Mouse (Mus musculus): ENCODE measurements around the gene Xpr1. TPM values are rescaled to one million over a fixed set of nuclear protein-coding genes. Genes with fewer than 3 reads are reported as not detected.

The Xpr1 gene
- polyA plus RNA-seq, 1 experiment from 2014 or later: 2.3 TPM

DNA sequence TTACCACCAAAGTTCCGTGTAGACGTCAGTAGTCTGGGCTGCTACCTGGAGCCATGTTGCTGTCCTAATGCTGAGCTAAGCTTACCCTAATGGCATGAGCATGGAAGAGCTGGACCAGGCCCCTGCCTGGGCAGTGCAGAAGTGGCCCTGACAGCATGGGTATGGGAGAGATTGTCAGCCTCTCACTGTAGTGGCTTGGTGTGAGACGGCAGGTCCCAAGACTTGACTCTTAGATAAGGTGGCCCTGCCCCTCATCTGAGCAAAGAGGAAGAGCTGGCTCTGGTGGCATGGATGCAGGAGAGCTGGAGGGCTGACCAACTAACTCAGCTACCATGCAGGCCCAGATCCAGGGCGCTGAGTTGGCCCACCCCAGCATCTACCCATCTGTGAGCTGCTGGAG, 79.9 kb downstream of the Xpr1 start:
- ATAC-seq (peak; percentile 35; the same call in 1 of the 2 replicates), DNase-seq (no peak)
- Histone ChIP-seq H3K36me3 (replicated peaks; ENCODE audit: insufficient read depth, low read length) (no peaks in the 10 kb centered on the region), H3K27me3 (ENCODE audit: insufficient read depth, low read length) (no peaks in the 10 kb centered on the region), H3K27ac (ENCODE audit: low read depth) (no peak overlapping the region), H3K4me2 (ENCODE audit: low read depth, low read length) (no peak overlapping the region), H3K9ac (replicated peaks) (no peak overlapping the region), H3K4me1 (ENCODE audit: insufficient read depth) (0 out of 2 replicates have a peak, but pooled peaks cover 3% of the 10 kb centered on the region), H3K4me3 (ENCODE audit: low read depth, low read length) (no peak overlapping the region), H3K9me3 (ENCODE audit: low read length) (no peaks in the 10 kb centered on the region)
- 71% methylated on average over 4 of the region's 4 CpGs for WGBS (ENCODE audit: insufficient replicate concordance)
- no peak for TF ChIP-seq CTCF (IDR thresholded peaks at IDR 0.05; ENCODE audit: low read depth)
- TF ChIP-seq EP300 (IDR thresholded peaks at IDR 0.05; ENCODE audit: low read depth): no peak

- Histone ChIP-seq H3K27me3 (ENCODE audit: insufficient read depth, low read length) (no peaks in the 10 kb centered on the region), H3K9me3 (ENCODE audit: low read length) (no peaks in the 10 kb centered on the region), H3K4me3 (ENCODE audit: low read depth, low read length) (no peak overlapping the region), H3K36me3 (replicated peaks; ENCODE audit: insufficient read depth, low read length) (peaks cover 4% of the 10 kb centered on the region), H3K9ac (replicated peaks) (no peak overlapping the region), H3K4me1 (ENCODE audit: insufficient read depth) (0 out of 2 replicates have a peak, but pooled peaks cover 3% of the 10 kb centered on the region), H3K27ac (ENCODE audit: low read depth) (no peak overlapping the region), H3K4me2 (ENCODE audit: low read depth, low read length) (no peak overlapping the region)
- no peak for TF ChIP-seq CTCF (IDR thresholded peaks at IDR 0.05; ENCODE audit: low read depth)
- TF ChIP-seq EP300 (IDR thresholded peaks at IDR 0.05; ENCODE audit: low read depth): no peak
- ATAC-seq: no peak
- DNase-seq: no peak
- WGBS (ENCODE audit: insufficient replicate concordance): 61% methylated on average over 6 of the region's 6 CpGs
Observed at GRCm38 (mm10) chr1:155335963-155336362, 81.3 kb downstream of the Xpr1 start.

GRCm38 (mm10) chr1:155322183-155322582, 95.0 kb downstream of the Xpr1 start:
- no peaks in the 10 kb centered on the region for H3K27me3 ChIP-seq (ENCODE audit: insufficient read depth, low read length)
- ATAC-seq (no peak), DNase-seq (no peak)
- no peak overlapping the region for H3K27ac ChIP-seq (ENCODE audit: low read depth)
- no peak overlapping the region for H3K4me3 ChIP-seq (ENCODE audit: low read depth, low read length)
- H3K4me1 ChIP-seq (ENCODE audit: insufficient read depth): 0 out of 2 replicates have a peak, but pooled peaks cover 3% of the 10 kb centered on the region
- H3K9me3 ChIP-seq (ENCODE audit: low read length): no peaks in the 10 kb centered on the region
- H3K4me2 ChIP-seq (ENCODE audit: low read depth, low read length): no peak overlapping the region
- no peak overlapping the region for H3K9ac ChIP-seq (replicated peaks)
- no peak for TF ChIP-seq EP300 (IDR thresholded peaks at IDR 0.05; ENCODE audit: low read depth)
- TF ChIP-seq CTCF (IDR thresholded peaks at IDR 0.05; ENCODE audit: low read depth): no peak
- 46% methylated on average over 1 of the region's 1 CpGs for WGBS (ENCODE audit: insufficient replicate concordance)
- H3K36me3 ChIP-seq (replicated peaks; ENCODE audit: insufficient read depth, low read length): peaks cover 6% of the 10 kb centered on the region

GRCm38 (mm10) chr1:155320091-155320833, 97.0 kb downstream of the Xpr1 start:
- Histone ChIP-seq H3K9ac (replicated peaks) (no peak overlapping the region), H3K36me3 (replicated peaks; ENCODE audit: insufficient read depth, low read length) (peaks cover 2% of the 10 kb centered on the region), H3K4me1 (ENCODE audit: insufficient read depth) (0 out of 2 replicates have a peak, but pooled peaks cover 3% of the 10 kb centered on the region), H3K4me2 (ENCODE audit: low read depth, low read length) (peak overlapping the region; percentile 36; the same call in 1 of the 2 replicates), H3K9me3 (ENCODE audit: low read length) (no peaks in the 10 kb centered on the region), H3K27me3 (ENCODE audit: insufficient read depth, low read length) (no peaks in the 10 kb centered on the region), H3K27ac (ENCODE audit: low read depth) (no peak overlapping the region), H3K4me3 (ENCODE audit: low read depth, low read length) (no peak overlapping the region)
- DNase-seq: no peak
- ATAC-seq: peak; percentile 23; the same call in 1 of the 2 replicates
- WGBS (ENCODE audit: insufficient replicate concordance): 53% methylated on average over 7 of the region's 7 CpGs
- TF ChIP-seq EP300 (IDR thresholded peaks at IDR 0.05; ENCODE audit: low read depth): peak; percentile 79
- no peak for TF ChIP-seq CTCF (IDR thresholded peaks at IDR 0.05; ENCODE audit: low read depth)

DNA sequence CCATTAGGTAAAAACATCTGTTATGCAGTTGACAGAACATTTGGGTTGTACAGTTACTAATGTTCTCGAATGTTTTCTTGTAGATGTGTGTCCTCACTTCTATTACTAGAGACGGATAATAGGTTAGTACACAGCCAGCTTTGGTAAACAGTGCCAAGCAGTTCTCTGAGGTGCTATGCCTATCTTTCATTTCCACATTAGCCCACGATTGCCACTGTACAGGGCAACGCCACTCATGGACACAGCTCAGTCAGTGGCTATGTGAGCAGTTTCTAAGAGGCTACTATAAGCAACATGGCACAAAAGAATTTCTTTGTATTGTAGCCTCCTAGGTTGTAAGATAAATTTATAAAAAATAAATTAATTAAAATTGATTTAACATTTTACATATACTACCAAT, 97.7 kb downstream of the Xpr1 start:
- Histone ChIP-seq H3K36me3 (replicated peaks; ENCODE audit: insufficient read depth, low read length) (peaks cover 2% of the 10 kb centered on the region), H3K4me3 (ENCODE audit: low read depth, low read length) (no peak overlapping the region), H3K9ac (replicated peaks) (no peak overlapping the region), H3K27me3 (ENCODE audit: insufficient read depth, low read length) (no peaks in the 10 kb centered on the region), H3K9me3 (ENCODE audit: low read length) (no peaks in the 10 kb centered on the region), H3K4me2 (ENCODE audit: low read depth, low read length) (no peak overlapping the region), H3K27ac (ENCODE audit: low read depth) (no peak overlapping the region), H3K4me1 (ENCODE audit: insufficient read depth) (0 out of 2 replicates have a peak, but pooled peaks cover 3% of the 10 kb centered on the region)
- TF ChIP-seq EP300 (IDR thresholded peaks at IDR 0.05; ENCODE audit: low read depth): no peak
- 65% methylated on average over 4 of the region's 4 CpGs for WGBS (ENCODE audit: insufficient replicate concordance)
- no peak for DNase-seq
- no peak for ATAC-seq

DNA sequence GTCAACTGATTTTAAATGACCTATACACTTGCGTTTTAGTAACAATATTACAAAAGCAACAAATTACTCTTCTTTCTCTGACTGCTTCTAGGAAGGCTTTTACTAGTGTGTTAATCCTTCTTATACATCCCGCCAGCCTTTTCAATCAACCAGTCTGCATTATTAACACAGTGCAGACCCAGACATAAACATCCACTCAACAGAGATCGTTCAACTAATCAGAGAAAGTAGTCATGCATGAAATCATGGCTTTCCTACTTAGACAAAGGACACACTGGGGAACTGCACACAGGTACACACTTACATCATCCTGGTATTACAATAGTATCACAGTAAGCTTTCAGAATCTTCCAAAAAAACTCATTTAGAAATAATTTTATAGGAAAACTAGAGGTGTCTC, 105.5 kb downstream of the Xpr1 start:
- H3K9me3 ChIP-seq (ENCODE audit: low read length): no peaks in the 10 kb centered on the region
- no peaks in the 10 kb centered on the region for H3K27me3 ChIP-seq (ENCODE audit: insufficient read depth, low read length)
- no peak overlapping the region for H3K9ac ChIP-seq (replicated peaks)
- H3K4me3 ChIP-seq (ENCODE audit: low read depth, low read length): no peak overlapping the region
- no peak overlapping the region for H3K27ac ChIP-seq (ENCODE audit: low read depth)
- DNase-seq (no peak), ATAC-seq (no peak)
- no peak for TF ChIP-seq CTCF (IDR thresholded peaks at IDR 0.05; ENCODE audit: low read depth)
- no peak for TF ChIP-seq EP300 (IDR thresholded peaks at IDR 0.05; ENCODE audit: low read depth)
- 83% methylated on average over 3 of the region's 3 CpGs for WGBS (ENCODE audit: insufficient replicate concordance)
- H3K4me1 ChIP-seq (ENCODE audit: insufficient read depth): no peaks in the 10 kb centered on the region
- H3K4me2 ChIP-seq (ENCODE audit: low read depth, low read length): no peak overlapping the region
- H3K36me3 ChIP-seq (replicated peaks; ENCODE audit: insufficient read depth, low read length): peaks cover 23% of the 10 kb centered on the region
